Mouse (Mus musculus) lung, adult 2 months (tissue): ENCODE results near the gene Tmem259.
A peak's percentile ranks its signal among the peaks of the same experiment; 100 is the strongest.

Source experiments
- CTCF ChIP-seq: fragments of 200-500 bp; IDR thresholded peaks from 2 replicates; pipeline ENCODE4 v1.5.1; 2011; ENCODE audit warnings: mild to moderate bottlenecking, low read length, control low read depth; ENCODE audit not compliant: insufficient read depth
- POLR2A ChIP-seq: fragments of 200-500 bp; IDR thresholded peaks from 2 replicates; pipeline ENCODE4 v1.6.1; 2011; ENCODE audit warnings: low read depth, mild to moderate bottlenecking, control low read depth, low read length, borderline replicate concordance; ENCODE audit errors: extremely low read depth

DNA sequence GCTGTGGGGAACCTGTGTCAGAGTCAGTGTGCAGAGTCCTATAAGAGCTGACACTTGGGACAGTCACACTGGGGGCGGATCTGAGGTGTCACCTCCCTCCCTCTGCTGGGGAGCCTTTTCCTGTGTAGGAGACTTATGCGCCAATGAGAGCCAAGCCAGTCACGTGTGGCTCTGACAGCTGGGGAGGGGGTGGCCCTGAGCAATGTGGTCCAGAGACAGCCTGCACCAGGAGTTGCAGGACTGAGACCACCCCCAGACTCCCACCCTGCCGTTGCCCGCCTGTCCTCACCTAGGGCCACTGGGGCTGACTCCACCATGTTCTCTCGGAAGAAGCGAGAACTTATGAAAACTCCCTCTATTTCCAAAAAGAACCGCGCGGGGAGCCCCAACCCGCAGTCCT lies 32.4 kb upstream of the Tmem259 start, which contains the start of gene Arhgap45:
- no peak for TF ChIP-seq CTCF
- peak; percentile 42; the same call in 1 of the 2 replicates for TF ChIP-seq POLR2A
